Mouse (Mus musculus) v-Abl transformed pro-B cells (cell line): ENCODE results near the gene Hist1h3f.

ENCODE experiments used
- in situ Hi-C, 2 experiments: fragments of 400-800 bp; cut with MboI; formaldehyde crosslinking; loops; one replicate each; pipeline ENCODE4 v1.15.1; 2025; ENCODE audit not compliant: unreplicated experiment in 2 of 2

The Hist1h3f gene

GRCm38 (mm10) chr13:23574546-23575170 lies 30.8 kb downstream of the Hist1h3f start:
- in situ Hi-C loops, result loop anchor here (25.0 kb wide), 3 partner anchors 338 to 1787 kb away; partner anchors contain the start of genes Hist1h1b (in 1 of the 2), Hist1h2an (in 1 of the 2), Hist1h2bp (in 1 of the 2) and Hist1h3i (in 1 of the 2)

- in situ Hi-C loops, result loop anchor here (25.0 kb wide), 2 partner anchors 337 to 1788 kb away; partner anchors contain the start of genes Hist1h1b (in 1 of the 2), Hist1h2an (in 1 of the 2), Hist1h2bp (in 1 of the 2) and Hist1h3i (in 1 of the 2)
Observed at GRCm38 (mm10) chr13:23575271-23575851, 31.5 kb downstream of the Hist1h3f start, which contains the start of gene Hist1h3d. TSS of gene Hist1h3d (plus strand) at chr13:23575763.

- in situ Hi-C loops, result loop anchor here (25.0 kb wide), 2 partner anchors 336 to 1789 kb away; partner anchors contain the start of genes Hist1h1b (in 1 of the 2), Hist1h2an (in 1 of the 2), Hist1h2bp (in 1 of the 2) and Hist1h3i (in 1 of the 2)
Observed at GRCm38 (mm10) chr13:23575864-23576313, 32.0 kb downstream of the Hist1h3f start.

- in situ Hi-C loops, result loop anchor here (25.0 kb wide), 2 partner anchors 336 to 1789 kb away; partner anchors contain the start of genes Hist1h1b (in 1 of the 2), Hist1h2an (in 1 of the 2), Hist1h2bp (in 1 of the 2) and Hist1h3i (in 1 of the 2)
Observed at GRCm38 (mm10) chr13:23576351-23576881, 32.6 kb downstream of the Hist1h3f start.

- in situ Hi-C loops, result loop anchor here (25.0 kb wide), 2 partner anchors 335 to 1790 kb away; partner anchors contain the start of genes Hist1h1b (in 1 of the 2), Hist1h2an (in 1 of the 2), Hist1h2bp (in 1 of the 2) and Hist1h3i (in 1 of the 2)
Observed at GRCm38 (mm10) chr13:23576906-23577639, 33.2 kb downstream of the Hist1h3f start.

GRCm38 (mm10) chr13:23577835-23578234 lies 34.0 kb downstream of the Hist1h3f start:
- in situ Hi-C loops, result loop anchor here (25.0 kb wide), 2 partner anchors 334 to 1791 kb away; partner anchors contain the start of genes Hist1h1b (in 1 of the 2), Hist1h2an (in 1 of the 2), Hist1h2bp (in 1 of the 2) and Hist1h3i (in 1 of the 2)

- in situ Hi-C loops, result loop anchor here (25.0 kb wide), 2 partner anchors 331 to 1794 kb away; partner anchors contain the start of genes Hist1h1b (in 1 of the 2), Hist1h2an (in 1 of the 2), Hist1h2bp (in 1 of the 2) and Hist1h3i (in 1 of the 2)
Observed at GRCm38 (mm10) chr13:23581408-23582218, 37.8 kb downstream of the Hist1h3f start, which contains the start of gene Hist1h4d. TSS of gene Hist1h4d (plus strand) at chr13:23581598.

- in situ Hi-C loops, result loop anchor here (25.0 kb wide), 2 partner anchors 330 to 1795 kb away; partner anchors contain the start of genes Hist1h1b (in 1 of the 2), Hist1h2an (in 1 of the 2), Hist1h2bp (in 1 of the 2) and Hist1h3i (in 1 of the 2)
Observed at GRCm38 (mm10) chr13:23582219-23583056, 38.6 kb downstream of the Hist1h3f start.

GRCm38 (mm10) chr13:23583387-23584068 lies 39.7 kb downstream of the Hist1h3f start:
- in situ Hi-C loops, result loop anchor here (25.0 kb wide), 2 partner anchors 329 to 1796 kb away; partner anchors contain the start of genes Hist1h1b (in 1 of the 2), Hist1h2an (in 1 of the 2), Hist1h2bp (in 1 of the 2) and Hist1h3i (in 1 of the 2)

- in situ Hi-C loops, result loop anchor here (25.0 kb wide), 2 partner anchors 328 to 1797 kb away; partner anchors contain the start of genes Hist1h1b (in 1 of the 2), Hist1h2an (in 1 of the 2), Hist1h2bp (in 1 of the 2) and Hist1h3i (in 1 of the 2)
Observed at GRCm38 (mm10) chr13:23584331-23584730, 40.5 kb downstream of the Hist1h3f start.

- in situ Hi-C loops, result loop anchor here (5.0 to 25.0 kb wide), 5 partner anchors 37 to 1798 kb away; partner anchors contain the start of genes Hist1h1b (in 1 of the 2), Hist1h1e (in 1 of the 2), Hist1h2af (in 1 of the 2) and Hist1h2an (in 1 of the 2)
Observed at GRCm38 (mm10) chr13:23585029-23585441, 41.2 kb downstream of the Hist1h3f start.

- in situ Hi-C loops, result loop anchor here (5.0 to 25.0 kb wide), 5 partner anchors 37 to 1798 kb away; partner anchors contain the start of genes Hist1h1b (in 1 of the 2), Hist1h1e (in 1 of the 2), Hist1h2af (in 1 of the 2) and Hist1h2an (in 1 of the 2)
Observed at GRCm38 (mm10) chr13:23585442-23586098, 41.7 kb downstream of the Hist1h3f start.

- in situ Hi-C loops, result loop anchor here (5.0 to 25.0 kb wide), 5 partner anchors 36 to 1799 kb away; partner anchors contain the start of genes Hist1h1b (in 1 of the 2), Hist1h1e (in 1 of the 2), Hist1h2af (in 1 of the 2) and Hist1h2an (in 1 of the 2)
Observed at GRCm38 (mm10) chr13:23586099-23586939, 42.5 kb downstream of the Hist1h3f start.

- in situ Hi-C loops, result loop anchor here (5.0 to 25.0 kb wide), 5 partner anchors 35 to 1800 kb away; partner anchors contain the start of genes Hist1h1b (in 1 of the 2), Hist1h1e (in 1 of the 2), Hist1h2af (in 1 of the 2) and Hist1h2an (in 1 of the 2)
Observed at GRCm38 (mm10) chr13:23586940-23587225, 43.0 kb downstream of the Hist1h3f start.

GRCm38 (mm10) chr13:23591206-23591605 lies 47.4 kb downstream of the Hist1h3f start:
- in situ Hi-C loops, result loop anchor here (5.0 to 25.0 kb wide), 5 partner anchors 64 to 1804 kb away; partner anchors contain the start of genes Hist1h2ah (in 2 of the 2), Hist1h2bk (in 2 of the 2), Abt1 (in 1 of the 2) and Hist1h1b (in 1 of the 2)
